Mouse (Mus musculus) bone marrow macrophage, adult 2 months (primary cell): ENCODE results near the gene Lsamp.

Experiments used
- CTCF ChIP-seq: IDR thresholded peaks from 2 replicates; pipeline ENCODE4 v1.5.1; 2012; ENCODE audit warnings: low read depth, mild to moderate bottlenecking, low read length, moderate library complexity
- POLR2A ChIP-seq: IDR thresholded peaks from 2 replicates; pipeline ENCODE4 v1.6.1; 2012; ENCODE audit warnings: mild to moderate bottlenecking, low read depth, low read length, borderline replicate concordance

DNA sequence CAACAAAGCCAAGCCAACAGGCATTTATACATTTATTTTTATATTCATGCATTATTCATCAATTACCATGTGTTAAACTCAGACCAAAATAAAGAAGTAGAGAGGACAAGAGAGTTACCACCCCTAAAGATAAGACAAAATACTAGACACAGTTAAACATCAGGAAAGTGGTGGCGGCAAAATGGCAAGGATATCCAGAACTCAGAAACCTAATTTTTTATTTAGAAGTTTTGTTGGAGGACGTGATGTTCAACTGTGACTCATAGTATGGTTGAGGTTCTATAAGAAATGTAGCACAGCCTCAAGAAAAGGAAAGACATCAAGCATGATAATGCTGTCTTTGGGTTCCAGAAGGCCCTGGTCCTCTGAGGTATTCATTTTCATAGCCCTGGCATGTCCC is 1104.5 kb downstream of the Lsamp start:
- TF ChIP-seq CTCF (no peak), POLR2A (no peak)
